Mouse (Mus musculus) monocyte, adult 5-6 weeks (primary cell): Measurements from ENCODE around the gene Eif4e3. TPM values are rescaled to one million over a fixed set of nuclear protein-coding genes. Genes with fewer than 3 reads are reported as not detected.

Source experiments
- ATAC-seq: fragments of 153-309, 156-312 bp; replicated peaks from 2 replicates; pipeline ENCODE4 v1.8.0; 2017; ENCODE audit warnings: mild to moderate bottlenecking; ENCODE audit not compliant: low TSS enrichment, insufficient number of reproducible peaks, severe bottlenecking, poor library complexity, low FRiP score
- total RNA-seq: library from RNA; stranded (forward); fragments of 200-1000, 200-491, 200-594 nt; gene quantifications from 3 replicates; pipeline ENCODE4 v1.2.3, GENCODE M21; 2017

Eif4e3 gene
- 23.3 to 33.9 TPM (median 30.5 TPM) in 3 replicates for total RNA-seq

DNA sequence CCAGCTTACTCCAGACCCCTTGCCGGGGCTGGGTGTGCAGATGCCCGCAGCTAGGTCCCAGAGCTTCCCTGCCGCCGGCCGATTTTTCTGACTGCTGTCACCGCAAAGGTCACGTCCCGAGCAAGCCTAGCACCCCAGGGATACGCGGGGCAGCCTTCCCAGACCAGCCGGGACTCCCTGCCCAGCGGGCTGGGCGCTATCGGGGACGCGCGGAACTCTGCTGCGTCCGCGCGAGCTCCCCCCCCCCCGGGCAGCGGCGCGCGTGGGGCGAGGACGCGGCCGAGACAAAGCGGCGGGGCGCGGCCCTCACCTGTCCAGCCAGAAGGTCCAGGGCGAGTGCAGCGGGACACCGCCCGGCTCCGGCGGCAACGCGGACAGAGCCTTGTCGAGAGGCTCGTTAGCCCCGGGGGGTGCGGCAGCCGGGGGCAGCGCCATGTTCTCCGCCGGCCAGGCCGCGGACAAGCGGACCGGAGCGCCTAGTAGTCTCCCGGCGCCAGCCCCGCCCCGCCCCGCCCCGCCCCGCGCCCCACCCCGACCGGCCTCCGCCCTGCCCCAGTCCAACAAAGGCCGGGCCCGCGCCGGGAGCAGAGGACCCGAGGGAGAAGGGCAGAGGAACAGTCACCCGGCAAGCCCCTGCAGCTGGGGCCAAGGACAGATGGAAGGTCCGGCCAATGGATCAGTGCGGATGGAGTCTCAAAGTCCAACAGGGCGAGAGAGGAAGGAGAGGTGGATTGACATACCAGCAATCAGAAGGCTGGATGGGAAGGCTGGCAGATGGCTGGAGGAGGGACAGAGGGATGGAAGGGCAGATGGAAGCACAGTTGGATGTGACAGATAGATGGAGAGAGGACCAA, at the start of gene Eif4e3, which contains the start of gene Gm20696:
Eif4e3 (minus strand) TSS at position 454 of the 854 bp plus-strand sequence.
Gm20696 (minus strand) TSS at position 480 of the 854 bp plus-strand sequence.
- no peak for ATAC-seq

DNA sequence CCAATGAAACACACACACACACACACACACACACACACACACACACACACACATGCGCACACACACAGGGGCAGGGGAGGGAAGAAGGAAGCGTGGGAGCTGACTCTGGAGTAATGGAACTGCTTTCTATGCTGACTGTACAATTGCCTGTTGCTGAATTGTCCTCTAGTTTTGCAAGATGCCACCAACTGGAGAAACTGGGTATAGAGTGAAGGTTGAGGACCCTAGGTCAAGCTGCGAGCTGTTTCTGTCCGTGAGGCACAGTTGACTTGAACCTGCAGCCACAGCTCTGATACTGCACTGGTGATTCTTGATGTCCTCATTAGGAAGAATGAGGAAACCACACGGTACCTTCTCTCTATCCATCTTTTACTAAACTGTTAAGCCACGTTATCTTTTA, 49.3 kb upstream of the Eif4e3 start:
- no peak for ATAC-seq

DNA sequence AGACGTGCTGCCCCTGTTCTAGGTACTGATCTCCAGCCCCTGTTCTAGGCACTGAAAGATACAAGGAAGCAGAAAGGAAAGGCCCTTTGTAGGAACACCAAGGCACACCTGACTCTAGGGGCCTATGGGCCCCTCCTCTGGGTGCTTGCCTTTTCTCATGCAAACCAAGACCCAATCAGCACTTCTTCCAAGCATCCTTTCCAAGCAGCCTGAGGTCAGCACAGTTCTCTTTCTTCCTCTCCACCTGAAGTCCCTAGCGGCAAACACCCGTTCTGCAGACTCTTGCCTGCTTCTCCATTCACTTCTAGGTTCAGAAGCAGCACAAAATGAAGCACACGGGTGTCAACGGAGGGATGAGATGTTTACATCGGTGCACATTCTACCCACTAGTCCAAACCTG, 48.6 kb upstream of the Eif4e3 start:
- ATAC-seq = no peak

DNA sequence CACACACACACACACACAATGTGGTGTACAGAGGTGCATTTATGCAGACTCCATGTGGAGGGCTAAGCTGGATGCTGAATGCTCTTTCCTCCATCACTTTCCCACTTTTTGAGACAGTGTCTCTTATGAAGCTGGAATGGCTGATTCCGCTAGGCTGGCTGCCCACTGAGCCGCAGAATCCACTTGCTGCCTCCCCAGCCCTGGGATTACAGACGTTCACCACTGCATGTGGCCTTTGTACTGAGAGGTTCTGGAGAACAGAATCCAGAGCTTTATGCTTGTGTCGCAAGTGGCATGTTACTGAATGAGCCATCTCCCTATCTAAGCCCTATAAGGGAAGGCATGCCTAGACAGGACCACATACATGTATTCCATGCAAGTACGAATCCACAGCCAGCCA, 46.7 kb upstream of the Eif4e3 start:
- no peak for ATAC-seq

DNA sequence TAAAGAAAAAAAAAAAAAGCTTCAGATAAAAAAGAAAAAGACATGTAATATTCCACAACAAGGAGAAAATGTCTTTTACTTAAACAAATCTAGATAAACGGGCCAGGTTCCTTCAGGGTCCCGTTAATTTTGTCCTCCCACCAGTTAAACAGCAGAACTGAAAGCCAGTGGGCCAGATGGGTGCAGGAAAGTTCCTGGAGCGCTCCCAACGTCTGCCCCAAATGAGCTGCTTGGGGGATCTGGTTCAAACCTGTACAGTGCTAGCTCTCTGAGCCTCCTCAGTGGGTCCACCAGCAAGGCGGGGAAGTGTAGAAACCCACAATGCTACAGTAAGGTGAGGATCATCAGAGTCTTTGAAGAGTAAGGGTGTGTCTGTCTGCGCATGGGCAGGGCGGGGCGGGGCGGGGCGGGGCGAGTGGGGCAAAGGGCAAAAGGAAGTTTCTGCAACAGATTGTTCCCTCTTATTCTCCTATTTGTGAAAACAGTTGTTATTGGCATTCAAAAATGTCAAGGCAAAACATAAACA, 45.1 kb upstream of the Eif4e3 start:
- ATAC-seq = no peak

DNA sequence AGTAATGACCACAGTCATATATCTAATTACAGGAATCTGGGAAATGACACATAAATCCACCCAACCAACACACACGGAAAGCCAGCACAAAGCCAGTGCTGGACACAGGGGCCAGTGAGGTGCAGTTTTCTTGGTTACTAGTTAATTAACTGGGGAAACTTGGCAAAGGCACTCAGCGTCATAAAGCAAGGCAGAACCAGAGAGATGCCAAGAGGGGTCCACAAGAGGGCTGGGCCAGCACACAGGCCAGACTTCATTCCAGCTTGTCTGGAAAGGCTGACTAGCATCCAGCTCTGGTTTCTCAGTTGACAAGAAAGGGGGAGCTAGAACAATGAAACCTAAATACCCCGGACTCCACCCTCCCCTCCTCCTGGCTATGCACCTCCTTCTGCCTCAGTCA, 33.9 kb upstream of the Eif4e3 start:
- ATAC-seq = no peak

DNA sequence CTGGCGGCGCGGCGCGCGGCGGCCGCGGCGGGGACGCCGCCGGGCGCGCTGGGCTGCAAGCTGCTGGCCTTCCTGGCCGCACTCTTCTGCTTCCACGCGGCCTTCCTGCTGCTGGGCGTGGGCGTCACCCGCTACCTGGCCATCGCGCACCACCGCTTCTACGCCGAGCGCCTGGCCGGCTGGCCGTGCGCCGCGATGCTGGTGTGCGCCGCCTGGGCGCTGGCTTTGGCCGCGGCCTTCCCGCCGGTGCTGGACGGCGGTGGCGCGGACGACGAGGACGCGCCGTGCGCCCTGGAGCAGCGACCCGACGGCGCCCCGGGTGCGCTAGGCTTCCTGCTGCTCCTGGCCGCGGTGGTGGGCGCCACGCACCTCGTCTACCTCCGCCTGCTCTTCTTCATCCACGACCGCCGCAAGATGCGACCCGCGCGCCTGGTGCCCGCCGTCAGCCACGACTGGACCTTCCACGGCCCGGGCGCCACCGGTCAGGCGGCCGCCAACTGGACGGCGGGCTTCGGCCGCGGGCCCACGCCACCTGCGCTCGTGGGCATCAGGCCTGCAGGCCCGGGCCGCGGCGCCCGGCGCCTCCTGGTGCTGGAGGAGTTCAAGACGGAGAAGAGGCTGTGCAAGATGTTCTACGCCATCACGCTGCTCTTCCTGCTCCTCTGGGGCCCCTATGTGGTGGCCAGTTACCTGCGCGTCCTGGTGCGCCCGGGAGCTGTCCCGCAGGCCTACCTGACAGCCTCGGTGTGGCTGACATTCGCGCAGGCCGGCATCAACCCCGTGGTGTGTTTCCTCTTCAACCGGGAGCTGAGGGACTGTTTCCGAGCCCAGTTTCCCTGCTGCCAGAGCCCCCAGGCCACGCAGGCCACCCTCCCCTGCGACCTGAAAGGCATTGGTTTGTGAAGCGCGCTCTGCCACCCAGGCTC, 26.6 kb upstream of the Eif4e3 start:
- ATAC-seq = no peak

DNA sequence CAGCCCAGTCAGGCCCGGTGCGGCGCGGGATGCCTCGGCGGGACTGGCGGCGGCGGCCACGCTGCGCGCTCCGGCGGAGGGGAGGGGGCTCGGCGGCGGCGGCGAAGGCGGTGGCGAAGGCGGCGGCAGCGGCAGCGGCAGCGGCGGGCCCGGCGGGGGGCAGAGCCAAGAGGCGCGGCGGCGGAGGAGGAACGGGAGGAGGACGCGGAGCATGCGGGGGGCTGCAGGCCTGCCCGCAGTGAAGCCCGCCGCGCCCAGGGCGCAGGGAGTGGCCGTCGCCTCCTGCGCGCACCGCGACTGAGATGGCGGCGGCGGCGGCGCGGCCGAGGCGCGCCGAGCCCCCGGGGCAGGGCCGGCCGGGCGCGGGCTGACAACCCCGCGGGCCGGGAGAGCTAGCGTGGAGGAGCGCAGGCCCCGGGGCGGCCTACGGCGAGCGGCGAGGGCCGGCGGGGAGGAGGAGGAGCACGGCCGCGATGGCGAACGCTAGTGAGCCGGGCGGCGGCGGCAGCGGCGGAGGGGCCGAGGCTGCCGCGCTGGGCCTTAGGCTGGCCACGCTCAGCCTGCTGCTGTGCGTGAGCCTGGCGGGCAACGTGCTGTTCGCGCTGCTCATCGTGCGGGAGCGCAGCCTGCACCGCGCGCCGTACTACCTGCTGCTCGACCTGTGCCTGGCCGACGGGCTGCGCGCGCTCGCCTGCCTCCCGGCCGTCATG, 25.8 kb upstream of the Eif4e3 start, which contains the start of gene Gpr27:
Gpr27 (plus strand) TSS at position 474 of the 710 bp plus-strand sequence.
- ATAC-seq = no peak

DNA sequence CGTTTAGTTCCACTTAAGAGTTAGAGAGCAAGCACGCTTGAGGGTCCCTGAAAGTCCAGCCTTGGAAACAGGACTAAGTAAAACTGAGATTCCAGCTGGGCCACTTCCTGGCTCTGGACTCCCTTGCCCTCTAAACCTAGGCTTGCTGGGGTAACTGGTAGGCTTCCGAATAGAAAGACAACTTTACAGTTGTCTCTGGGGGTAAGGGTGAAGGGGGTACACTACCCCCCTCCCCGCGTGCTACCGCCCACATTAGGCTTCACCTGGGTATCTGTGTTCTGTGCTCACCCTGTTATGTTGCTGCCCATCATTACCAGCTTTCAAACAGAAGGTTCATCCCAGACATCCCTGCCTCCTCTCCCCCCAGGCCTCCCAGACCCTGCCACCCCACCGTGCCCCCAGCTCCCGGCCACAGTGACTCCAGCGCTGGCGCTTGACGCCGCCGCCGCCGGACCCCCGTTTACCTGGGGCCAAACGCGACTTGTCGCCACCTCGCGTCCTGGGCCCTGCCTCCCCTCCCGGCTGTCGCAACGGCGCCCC, 25.2 kb upstream of the Eif4e3 start:
- ATAC-seq = no peak

DNA sequence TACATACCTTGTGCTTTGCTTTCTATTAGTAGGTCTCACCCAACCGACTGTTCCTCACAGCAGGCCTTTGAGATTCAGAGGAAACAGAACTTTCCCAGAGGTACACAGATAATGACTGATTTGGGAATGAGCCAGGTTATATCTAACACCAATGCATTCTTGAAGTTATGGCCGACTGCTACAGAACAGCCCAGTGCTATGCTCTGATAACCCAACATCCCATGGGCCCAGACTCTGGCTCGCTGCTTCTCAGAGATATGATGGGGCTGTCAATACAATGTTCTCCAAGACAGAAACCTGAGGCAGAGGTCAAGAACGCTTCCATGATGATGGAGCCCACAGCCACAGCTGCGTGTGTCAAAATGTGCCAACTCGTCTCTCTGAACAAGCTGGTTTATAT, 21.9 kb upstream of the Eif4e3 start:
- ATAC-seq = no peak

DNA sequence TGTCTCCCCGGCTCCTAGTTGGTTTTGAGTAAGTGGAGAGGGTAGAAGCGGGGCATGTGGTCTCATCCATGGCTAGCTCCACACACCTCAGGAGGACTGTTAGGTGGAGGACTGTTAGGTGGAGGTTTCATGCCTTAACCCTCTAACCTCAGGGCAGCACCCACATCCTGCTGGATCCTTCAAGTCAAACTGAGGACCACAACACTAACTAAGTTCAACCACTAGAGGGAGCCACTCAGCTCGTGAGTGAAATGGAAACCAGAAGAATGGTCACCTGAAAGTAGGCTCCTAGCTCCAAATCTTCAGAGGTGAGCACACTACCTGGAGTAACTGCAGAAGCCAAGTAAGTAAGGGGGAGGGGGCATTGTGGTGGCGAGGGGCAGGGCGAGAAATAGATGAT, 18.3 kb upstream of the Eif4e3 start:
- ATAC-seq = peak; percentile 63; the same call in 1 of the 2 replicates

DNA sequence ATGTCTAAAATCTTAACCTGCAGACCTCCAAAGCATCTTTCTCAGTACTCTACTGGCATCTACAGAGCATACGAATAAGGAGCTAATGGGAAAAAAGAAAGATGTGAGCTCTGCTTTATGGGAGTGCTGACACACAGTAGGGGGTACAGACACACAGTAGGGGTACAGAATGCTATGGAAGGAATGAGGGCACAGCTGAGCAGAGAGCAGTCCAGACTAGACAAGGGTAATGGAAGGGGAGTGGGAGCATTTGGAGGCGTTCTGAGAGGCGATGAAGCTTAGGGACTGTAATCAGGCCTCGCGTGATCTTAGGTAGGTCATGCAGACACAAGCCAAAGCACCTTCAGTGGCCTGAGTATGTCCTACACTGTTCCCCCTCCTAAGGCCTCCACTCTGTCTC, 17.4 kb upstream of the Eif4e3 start:
- ATAC-seq = no peak

DNA sequence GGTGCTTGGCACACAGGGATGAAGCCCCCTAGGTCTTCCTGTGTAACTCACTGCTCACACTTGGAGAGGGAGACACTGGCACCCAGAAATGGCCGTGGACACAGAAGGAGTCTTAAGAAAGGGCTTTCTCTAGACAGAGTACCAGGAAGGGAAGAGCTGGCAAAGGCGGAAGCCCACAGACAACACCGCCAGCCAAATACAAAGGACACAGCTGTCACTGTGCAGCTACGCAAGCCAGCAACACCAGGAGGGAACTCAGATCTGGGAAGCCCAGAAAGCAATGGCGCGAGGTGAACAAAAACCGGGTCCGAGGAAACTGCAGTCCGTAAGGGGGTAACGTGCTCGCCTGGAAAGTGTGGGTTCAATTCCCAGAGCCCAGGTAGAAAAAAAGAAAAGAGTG, 11.5 kb upstream of the Eif4e3 start:
- ATAC-seq = no peak

DNA sequence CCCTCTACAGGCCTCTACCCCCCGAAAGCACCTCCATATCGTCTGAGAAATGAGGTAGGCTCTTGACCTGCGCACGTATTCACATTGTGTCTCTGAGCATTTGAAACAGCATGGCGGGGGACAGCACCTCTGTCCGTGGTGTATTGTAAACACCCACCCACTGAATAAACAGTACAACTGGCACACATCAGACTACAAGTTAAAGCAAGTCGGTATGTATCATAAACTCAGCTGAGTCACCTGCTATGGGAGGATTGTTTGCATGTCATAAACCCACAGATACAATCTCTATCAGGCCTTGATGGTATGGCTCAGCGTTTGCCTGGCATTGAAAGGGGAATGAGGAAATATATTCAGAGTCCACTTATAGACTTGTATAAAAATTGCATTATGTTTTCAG, 10.8 kb upstream of the Eif4e3 start:
- ATAC-seq = no peak

DNA sequence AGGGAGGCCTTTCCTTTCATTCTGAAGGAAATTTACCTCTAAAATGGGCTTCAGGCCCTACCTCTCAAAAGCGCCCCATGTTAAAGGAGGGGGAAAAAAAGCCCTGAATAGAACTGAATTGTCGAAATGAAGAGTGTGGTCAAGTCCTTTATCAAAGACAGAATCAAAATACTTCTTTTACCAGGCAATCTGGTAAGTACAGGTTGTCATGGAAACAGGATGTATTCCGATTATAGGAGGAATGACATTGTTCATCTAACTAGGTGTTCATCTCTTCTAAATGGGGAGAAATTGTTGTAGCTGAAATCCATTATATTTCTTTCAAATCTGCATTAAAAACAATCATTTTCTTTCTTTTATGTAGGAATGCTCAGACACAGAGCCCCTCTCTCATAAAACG, 7.9 kb upstream of the Eif4e3 start:
- no peak for ATAC-seq

DNA sequence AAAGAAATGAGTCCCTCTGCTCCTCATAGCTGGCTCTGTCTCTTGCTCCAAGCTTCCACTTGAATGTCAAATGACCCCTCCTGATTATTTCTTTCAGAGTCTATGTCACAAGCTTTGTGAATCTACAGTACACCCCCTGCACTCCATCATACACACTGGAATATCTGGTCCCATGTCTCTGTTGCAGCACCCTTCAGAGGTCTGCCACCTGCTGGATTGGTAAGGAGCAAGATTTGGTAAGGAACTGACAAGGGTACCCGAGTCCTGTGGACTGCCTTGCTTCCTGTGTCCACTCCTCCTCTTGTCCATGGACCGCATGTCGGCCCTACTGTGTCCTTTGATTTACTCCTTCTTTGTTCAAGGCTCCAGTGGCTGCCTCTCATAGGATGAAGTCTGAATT, 5.2 kb upstream of the Eif4e3 start:
- no peak for ATAC-seq

DNA sequence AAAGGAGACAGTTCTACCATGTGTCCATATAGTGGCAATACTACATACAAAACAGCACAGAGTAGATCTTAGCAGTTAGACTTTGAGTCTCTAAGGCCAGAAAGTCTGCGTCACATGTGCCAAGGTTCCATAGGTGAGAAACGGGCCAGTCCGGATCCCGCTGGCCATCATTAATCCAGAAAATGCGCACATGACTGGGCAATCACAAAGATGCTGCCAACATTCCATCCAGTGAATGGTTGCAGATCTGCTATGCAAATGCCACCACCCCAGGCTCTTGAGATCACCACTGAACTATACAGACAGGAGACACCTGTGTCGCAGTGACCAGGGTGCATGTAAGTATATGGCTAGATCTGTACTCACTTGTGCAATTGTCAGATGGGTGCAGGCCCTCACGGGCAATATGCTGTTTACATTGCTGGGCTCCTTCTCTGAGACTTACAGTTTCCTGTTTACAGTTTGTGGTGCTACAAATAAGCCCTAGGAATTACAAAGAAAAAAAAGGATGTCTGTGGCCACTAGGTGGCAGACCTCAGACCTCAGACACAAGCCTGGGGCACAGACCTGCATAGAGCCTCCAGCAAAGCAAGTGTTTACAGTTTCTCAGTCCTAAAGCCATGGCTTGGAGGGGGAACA, 4.0 kb upstream of the Eif4e3 start:
- ATAC-seq = peak; percentile 58; the same call in 1 of the 2 replicates
